ENCODE assay signal across 28 mouse cellular contexts in genomic region chr10:128240131-128240530, GRCm38 (mm10). TPM values are rescaled to one million over a fixed set of nuclear protein-coding genes. Genes with fewer than 3 reads are reported as not detected.
"Had no signal": no experiment of that assay in that cellular context is flagged by ENCODE, and none has a peak within 500 bp of the region (broad histone marks: within the 10 kb centered on the region; RNA-seq: fewer than 3 reads in every experiment).

No protein-coding gene starts in this region.

- ATAC-seq: intestine, embryonic 16.5 days; midbrain, embryonic 15.5 days had no signal

- H3K27me3 ChIP-seq: limb, embryonic 12.5 days; limb, embryonic 15.5 days; lung, embryonic 15.5 days; midbrain, embryonic 12.5 days; midbrain, embryonic 15.5 days; neural tube, embryonic 12.5 days; neural tube, embryonic 15.5 days; stomach, embryonic 15.5 days had no signal

- H3K9me3 ChIP-seq: limb, embryonic 12.5 days; limb, embryonic 15.5 days; lung, embryonic 15.5 days; midbrain, embryonic 12.5 days; midbrain, embryonic 15.5 days; neural tube, embryonic 12.5 days; neural tube, embryonic 15.5 days; stomach, embryonic 15.5 days had no signal

- DNase-seq: kidney, adult 18-20 months; kidney, adult 9 months; kidney, postnatal 14 days; kidney, postnatal 4 days; left cerebral cortex, postnatal 4 days; lung, adult 18-20 months; lung, postnatal 10 days; lung, postnatal 36 days; right cerebral cortex, adult 18-20 months; right cerebral cortex, postnatal 14 days; right cerebral cortex, postnatal 4 days; thymus, postnatal 36 days had no signal

- H3K4me1 ChIP-seq: lung, embryonic 15.5 days; neural tube, embryonic 12.5 days; stomach, embryonic 15.5 days had no signal

- H3K4me3 ChIP-seq: limb, embryonic 12.5 days; limb, embryonic 15.5 days; lung, embryonic 15.5 days; midbrain, embryonic 12.5 days; midbrain, embryonic 15.5 days; neural tube, embryonic 12.5 days; neural tube, embryonic 15.5 days; stomach, embryonic 15.5 days had no signal

- H3K27ac ChIP-seq: limb, embryonic 12.5 days; limb, embryonic 15.5 days; liver, embryonic 14.5 days; lung, embryonic 15.5 days; midbrain, embryonic 12.5 days; midbrain, embryonic 15.5 days; neural tube, embryonic 12.5 days; neural tube, embryonic 15.5 days; stomach, embryonic 15.5 days had no signal

- H3K9ac ChIP-seq: limb, embryonic 12.5 days; limb, embryonic 15.5 days; liver, embryonic 14.5 days; lung, embryonic 15.5 days; midbrain, embryonic 12.5 days; midbrain, embryonic 15.5 days; neural tube, embryonic 12.5 days; neural tube, embryonic 15.5 days; stomach, embryonic 15.5 days had no signal

RNA-seq across cellular contexts. Expression of gene Apon, which starts 13.8 kb away (rescaled TPM):
- total RNA-seq: layer of hippocampus, adult 18-20 months; layer of hippocampus, postnatal 14 days; left cerebral cortex, adult 8-10 months; left cerebral cortex, postnatal 14 days; left cerebral cortex, postnatal 4 days had no signal
- polyA plus RNA-seq: midbrain, embryonic 15.5 days; neural tube, embryonic 15.5 days had no signal

RNA-seq across cellular contexts. Expression of gene Mip, which starts 14.5 kb away (rescaled TPM):
- total RNA-seq: layer of hippocampus, adult 18-20 months; layer of hippocampus, postnatal 14 days; left cerebral cortex, adult 8-10 months; left cerebral cortex, postnatal 14 days; left cerebral cortex, postnatal 4 days had no signal
- polyA plus RNA-seq: kidney, embryonic 16.5 days; lung, embryonic 15.5 days; neural tube, embryonic 12.5 days; neural tube, embryonic 15.5 days; stomach, embryonic 15.5 days; thymus, postnatal 0 days had no signal

RNA-seq across cellular contexts. Expression of gene Apof, which starts 28.3 kb away (rescaled TPM):
- total RNA-seq: layer of hippocampus, adult 18-20 months; layer of hippocampus, postnatal 14 days; left cerebral cortex, postnatal 14 days; left cerebral cortex, postnatal 4 days had no signal
- polyA plus RNA-seq: limb, embryonic 12.5 days; midbrain, embryonic 12.5 days; midbrain, embryonic 15.5 days; neural tube, embryonic 12.5 days; neural tube, embryonic 15.5 days; thymus, postnatal 0 days had no signal
